Mouse (Mus musculus) liver, postnatal 0 days (tissue): ENCODE data around the gene A730071L15Rik.

ENCODE experiments used
- CTCF ChIP-seq: sonication (generic); IDR thresholded peaks from 2 replicates; pipeline ENCODE4 v1.5.1; 2016; ENCODE audit warnings: antibody characterized with exemption, low read depth
- EP300 ChIP-seq: IDR thresholded peaks from 2 replicates; pipeline ENCODE4 v1.6.1; 2016; ENCODE audit warnings: antibody characterized with exemption, low read depth, mild to moderate bottlenecking

GRCm38 (mm10) chr11:6159704-6160275, 40.0 kb upstream of the A730071L15Rik start:
- no peak for TF ChIP-seq CTCF
- no peak for TF ChIP-seq EP300
